Mouse (Mus musculus): Measurements from ENCODE around the gene Nab1. TPM values are rescaled to one million over a fixed set of nuclear protein-coding genes. Genes with fewer than 3 reads are reported as not detected.
A peak's percentile ranks its signal among the peaks of the same experiment; 100 is the strongest.

The Nab1 gene
- total and polyA plus RNA-seq, 3 experiments, result 26.7 to 40.3 TPM; not detected in 1

DNA sequence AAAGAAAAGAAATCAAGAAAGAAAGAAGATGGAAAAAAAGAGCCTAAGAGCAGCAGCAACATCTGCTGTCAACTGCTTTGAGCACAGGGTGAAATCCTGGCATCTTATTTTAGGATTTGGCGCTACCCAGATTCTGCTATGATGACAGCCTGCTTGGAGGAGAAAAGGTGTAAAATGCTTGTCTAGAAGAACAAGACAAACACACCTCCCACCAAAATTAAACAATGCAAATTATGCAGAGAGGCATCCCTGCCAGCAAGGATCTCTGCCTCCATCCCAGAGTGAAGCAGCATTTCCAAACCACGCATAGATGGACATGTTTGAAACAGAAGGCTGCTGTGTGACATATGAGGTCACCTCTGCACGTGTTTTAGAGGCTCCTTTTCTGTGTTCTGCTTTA lies 35.2 kb downstream of the Nab1 start:
- H3K4me3 ChIP-seq (ENCODE audit: control insufficient read depth in 1 of 2, insufficient read depth in 1 of 2, low read depth in 2 of 2, low read length in 2 of 2), result no peak overlapping the region
- no peaks in the 10 kb centered on the region for H3K9me3 ChIP-seq (replicated peaks; ENCODE audit: insufficient read depth, low read length)
- no peaks in the 10 kb centered on the region for H3K79me2 ChIP-seq (ENCODE audit: control insufficient read depth, insufficient read depth, low read length, poor library complexity)
- no peak for TF ChIP-seq USF1 (IDR thresholded peaks at IDR 0.05; ENCODE audit: low read depth, low read length)
- TF ChIP-seq NRF1 (IDR thresholded peaks at IDR 0.05; ENCODE audit: insufficient read depth, low read depth, low read length, poor library complexity, severe bottlenecking), result no peak
- no peak for TF ChIP-seq KAT2A (conservative IDR thresholded peaks at IDR 0.05; ENCODE audit: low read depth, low read length)
- no peak for TF ChIP-seq MAZ (IDR thresholded peaks at IDR 0.05; ENCODE audit: low read depth, low read length)
- TF ChIP-seq MEF2A (IDR thresholded peaks at IDR 0.05; ENCODE audit: extremely low read depth, insufficient replicate concordance, low read depth, low read length, poor library complexity, severe bottlenecking), result no peak
- TF ChIP-seq CHD2 (IDR thresholded peaks at IDR 0.05; ENCODE audit: low read length), result no peak
- no peak for TF ChIP-seq TAL1 (IDR thresholded peaks at IDR 0.05; ENCODE audit: low read length)
- TF ChIP-seq TBP (IDR thresholded peaks at IDR 0.05; ENCODE audit: low read depth, low read length), result no peak
- TF ChIP-seq EP300 (IDR thresholded peaks at IDR 0.05; ENCODE audit: low read depth in 1 of 2, low read length in 2 of 2), result no peak
- no peak for TF ChIP-seq POLR2AphosphoS2 (IDR thresholded peaks at IDR 0.05; ENCODE audit: low read length)
- TF ChIP-seq MYB (IDR thresholded peaks at IDR 0.05; ENCODE audit: low read depth, low read length), result no peak
- no peak for TF ChIP-seq SMC3 (IDR thresholded peaks at IDR 0.05; ENCODE audit: low read depth, low read length)
- TF ChIP-seq E2F4 (IDR thresholded peaks at IDR 0.05; ENCODE audit: borderline replicate concordance, low read depth, low read length), result no peak
- TF ChIP-seq BHLHE40 (IDR thresholded peaks at IDR 0.05; ENCODE audit: borderline replicate concordance, low read depth, low read length), result no peak
- TF ChIP-seq ZKSCAN1 (IDR thresholded peaks at IDR 0.05; ENCODE audit: low read depth, low read length), result no peak
- TF ChIP-seq ZMIZ1 (IDR thresholded peaks at IDR 0.05; ENCODE audit: low read depth, low read length), result no peak
- H3K27ac ChIP-seq (ENCODE audit: control insufficient read depth, low read depth, low read length), result no peak overlapping the region
- no peaks in the 10 kb centered on the region for H3K27me3 ChIP-seq (ENCODE audit: control insufficient read depth in 1 of 2, insufficient read depth in 2 of 2, low read length in 2 of 2)
- no peak for DNase-seq (ENCODE audit: low read depth, low spot score)
- peaks cover 3 to 16% of the 10 kb centered on the region in 2 experiments for H3K36me3 ChIP-seq (ENCODE audit: control insufficient read depth in 1 of 2, insufficient read depth in 2 of 2, low read length in 2 of 2)
- H3K9ac ChIP-seq (ENCODE audit: control insufficient read depth, low read depth, low read length, poor library complexity, severe bottlenecking), result no peak overlapping the region
- peaks cover 0 to 14% of the 10 kb centered on the region in 2 experiments for H3K4me1 ChIP-seq (ENCODE audit: control insufficient read depth in 1 of 2, insufficient read depth in 2 of 2, low read length in 2 of 2)

GRCm38 (mm10) chr1:52463305-52463704 lies 37.2 kb downstream of the Nab1 start:
- no peak for DNase-seq (ENCODE audit: low read depth, low spot score)
- Histone ChIP-seq H3K36me3 (ENCODE audit: control insufficient read depth in 1 of 2, insufficient read depth in 2 of 2, low read length in 2 of 2) (peaks cover 3 to 16% of the 10 kb centered on the region in 2 experiments), H3K4me3 (ENCODE audit: control insufficient read depth in 1 of 2, insufficient read depth in 1 of 2, low read depth in 2 of 2, low read length in 2 of 2) (no peak overlapping the region), H3K4me1 (ENCODE audit: control insufficient read depth in 1 of 2, insufficient read depth in 2 of 2, low read length in 2 of 2) (peaks cover 0 to 14% of the 10 kb centered on the region in 2 experiments), H3K27me3 (ENCODE audit: control insufficient read depth in 1 of 2, insufficient read depth in 2 of 2, low read length in 2 of 2) (no peaks in the 10 kb centered on the region), H3K9me3 (replicated peaks; ENCODE audit: insufficient read depth, low read length) (no peaks in the 10 kb centered on the region), H3K27ac (ENCODE audit: control insufficient read depth, low read depth, low read length) (no peak overlapping the region), H3K79me2 (ENCODE audit: control insufficient read depth, insufficient read depth, low read length, poor library complexity) (no peaks in the 10 kb centered on the region), H3K9ac (ENCODE audit: control insufficient read depth, low read depth, low read length, poor library complexity, severe bottlenecking) (no peak overlapping the region)
- TF ChIP-seq MYB (IDR thresholded peaks at IDR 0.05; ENCODE audit: low read depth, low read length), result no peak
- no peak for TF ChIP-seq MAZ (IDR thresholded peaks at IDR 0.05; ENCODE audit: low read depth, low read length)
- no peak for TF ChIP-seq RAD21 (IDR thresholded peaks at IDR 0.05; ENCODE audit: low read depth, low read length)
- TF ChIP-seq BHLHE40 (IDR thresholded peaks at IDR 0.05; ENCODE audit: borderline replicate concordance, low read depth, low read length), result no peak
- no peak for TF ChIP-seq SIN3A (IDR thresholded peaks at IDR 0.05; ENCODE audit: low read length)
- TF ChIP-seq ETS1 (IDR thresholded peaks at IDR 0.05; ENCODE audit: low read depth, low read length), result peak; percentile 62
- TF ChIP-seq SMC3 (IDR thresholded peaks at IDR 0.05; ENCODE audit: low read depth, low read length), result no peak
- TF ChIP-seq KAT2A (conservative IDR thresholded peaks at IDR 0.05; ENCODE audit: low read depth, low read length), result no peak
- no peak for TF ChIP-seq CHD1 (IDR thresholded peaks at IDR 0.05; ENCODE audit: low read depth, low read length)
- no peak for TF ChIP-seq UBTF (IDR thresholded peaks at IDR 0.05; ENCODE audit: borderline replicate concordance, insufficient read depth, low read depth, low read length)
- no peak for TF ChIP-seq E2F4 (IDR thresholded peaks at IDR 0.05; ENCODE audit: borderline replicate concordance, low read depth, low read length)
- no peak for TF ChIP-seq MYC (IDR thresholded peaks at IDR 0.05; ENCODE audit: low read depth, low read length)
- peak; percentile 86 for TF ChIP-seq TCF12 (IDR thresholded peaks at IDR 0.05; ENCODE audit: low read depth, low read length)
- TF ChIP-seq CHD2 (IDR thresholded peaks at IDR 0.05; ENCODE audit: low read length), result no peak
- TF ChIP-seq JUND (IDR thresholded peaks at IDR 0.05; ENCODE audit: low read depth, low read length), result no peak
- no peak for TF ChIP-seq POLR2AphosphoS2 (IDR thresholded peaks at IDR 0.05; ENCODE audit: low read length)
- no peak for TF ChIP-seq RCOR1 (IDR thresholded peaks at IDR 0.05; ENCODE audit: low read depth, low read length)
- TF ChIP-seq TAL1 (IDR thresholded peaks at IDR 0.05; ENCODE audit: low read length), result 0 out of 2 replicates have a peak, but pooled peaks have one; percentile 5
- TF ChIP-seq ELF1 (IDR thresholded peaks at IDR 0.05; ENCODE audit: low read depth, low read length), result no peak
- no peak for TF ChIP-seq MXI1 (IDR thresholded peaks at IDR 0.05; ENCODE audit: low read depth, low read length)
- no peak for TF ChIP-seq MAFK (IDR thresholded peaks at IDR 0.05; ENCODE audit: borderline replicate concordance, low read depth, low read length)
- TF ChIP-seq GABPA (IDR thresholded peaks at IDR 0.05; ENCODE audit: low read depth, low read length), result no peak
- TF ChIP-seq POLR2AphosphoS5 (IDR thresholded peaks at IDR 0.05; ENCODE audit: borderline replicate concordance, low read depth, low read length), result no peak

All from MEL (cell line).